Mouse (Mus musculus): ENCODE measurements around the gene Rere.

- TF ChIP-seq CTCF (IDR thresholded peaks at IDR 0.05; ENCODE audit: low read depth) (no peak), EP300 (optimal IDR thresholded peaks at IDR 0.05) (no peak)
These were observed 168.7 kb downstream of the Rere start for GRCm38 (mm10) chr4:150450081-150450691.
